Mouse (Mus musculus): ENCODE measurements at regions not wholly inside any gene's neighbourhood (a gene's known extent, or its start where the extent isn't known, plus 50 kb on each side); places are given as distances from the start of the nearest gene placed in this dataset.

DNA sequence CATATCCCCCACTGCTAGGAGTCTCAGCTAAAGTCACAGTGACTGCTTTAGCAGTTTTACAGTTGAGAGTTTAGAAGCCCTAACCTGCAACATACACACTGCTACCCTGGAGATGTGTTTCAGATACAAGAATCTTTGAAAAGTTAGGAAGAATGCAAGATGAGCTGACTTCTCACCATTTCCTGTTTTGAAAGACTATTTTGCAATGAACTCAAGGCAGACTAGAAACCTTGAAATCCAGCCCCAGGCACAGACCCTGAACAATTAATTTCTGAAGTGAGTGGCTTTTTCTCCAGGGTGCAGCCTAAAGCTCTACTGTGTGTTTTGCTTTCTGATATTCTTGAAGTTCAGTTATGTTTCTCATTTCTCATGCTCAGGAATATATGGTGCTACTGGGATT is 440.6 kb downstream of the Nebl start:
- no peak for DNase-seq (ENCODE audit: low spot score)

GRCm38 (mm10) chr2:17287598-17287997 is 443.7 kb downstream of the Nebl start:
- DNase-seq (ENCODE audit: low spot score), result no peak

- no peak for DNase-seq (ENCODE audit: low spot score)
These were observed 481.3 kb downstream of the Nebl start for GRCm38 (mm10) chr2:17249960-17250359.

GRCm38 (mm10) chr2:17245821-17246220 is 485.4 kb downstream of the Nebl start:
- no peak for DNase-seq (ENCODE audit: low spot score)

DNA sequence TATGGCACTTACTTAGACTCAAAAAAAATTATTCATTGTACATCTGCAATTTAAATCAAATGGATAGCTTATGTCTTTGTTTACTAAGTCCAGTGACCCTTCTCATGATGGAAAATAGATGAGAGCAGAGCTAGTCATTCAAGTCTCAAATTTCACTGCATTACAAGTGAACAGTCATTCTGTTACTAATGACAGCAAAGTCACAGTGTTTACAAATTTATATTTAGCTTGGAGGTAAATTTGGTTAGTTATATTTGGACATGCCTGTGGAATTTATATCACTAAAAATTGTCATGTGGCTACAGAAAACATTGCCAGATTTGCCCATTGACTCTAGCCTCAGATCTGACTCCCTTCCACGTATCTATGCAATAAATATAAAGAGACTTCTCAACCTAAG is 515.7 kb downstream of the Nebl start:
- DNase-seq (ENCODE audit: low spot score), result no peak

DNA sequence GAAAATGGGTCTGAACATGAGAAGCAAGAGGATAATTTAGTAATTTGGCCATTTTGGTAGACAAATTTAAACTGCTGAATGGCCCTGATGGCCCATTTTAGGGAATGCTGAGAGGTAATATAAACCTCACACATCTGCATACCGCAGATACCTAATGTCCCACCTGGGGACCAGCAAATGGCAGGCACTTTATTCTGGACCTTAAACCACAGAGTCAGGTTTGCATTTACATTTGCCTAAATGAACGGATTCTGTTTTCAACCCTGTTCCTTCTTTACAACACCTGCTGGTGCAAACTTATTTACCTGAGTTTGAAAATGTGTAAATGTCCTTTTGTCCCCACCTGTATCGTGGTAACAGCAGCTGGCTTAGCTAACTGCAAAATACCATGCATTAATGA is 516.4 kb downstream of the Nebl start:
- DNase-seq (ENCODE audit: low spot score), result no peak

DNA sequence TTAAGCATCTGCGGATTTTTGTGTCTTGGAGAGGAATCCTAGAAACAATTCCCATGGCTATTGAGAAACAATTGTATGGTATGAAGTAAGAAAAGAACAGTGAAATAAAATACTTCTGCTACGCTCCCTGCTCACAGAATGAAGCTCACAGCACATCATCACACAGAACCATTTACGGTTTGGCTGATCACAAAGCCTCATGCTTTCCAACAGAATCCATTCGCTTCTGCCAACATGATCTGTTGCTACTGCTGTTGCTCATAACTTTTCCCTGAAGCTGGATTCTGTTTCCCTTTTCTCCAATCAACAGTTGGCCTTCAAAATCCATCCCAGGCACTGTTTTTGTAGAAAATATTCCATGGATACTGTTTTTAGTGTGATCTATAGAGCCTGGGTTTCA is 518.7 kb downstream of the Nebl start:
- no peak for DNase-seq (ENCODE audit: low spot score)

GRCm38 (mm10) chr2:17211105-17211504 is 520.2 kb downstream of the Nebl start:
- DNase-seq (ENCODE audit: low spot score), result no peak

DNA sequence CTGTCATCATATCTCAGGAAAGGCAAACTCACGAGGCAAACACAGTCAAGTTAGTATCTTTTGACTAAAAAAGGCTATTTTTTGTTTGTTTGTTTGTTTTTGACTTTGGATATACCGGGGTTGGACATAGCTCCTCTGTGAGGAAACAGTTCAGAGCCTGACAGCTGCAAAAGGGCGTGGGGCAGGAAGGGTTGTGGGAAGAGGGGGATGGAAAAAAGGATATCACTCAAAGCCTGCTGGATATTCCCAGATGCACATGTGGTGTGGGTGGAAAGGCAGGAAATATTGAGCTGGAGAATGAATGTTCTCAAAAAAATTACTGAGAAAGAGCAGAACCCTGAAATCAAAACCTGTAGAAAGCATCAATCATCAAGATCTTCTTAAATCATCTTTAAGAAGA is 537.7 kb downstream of the Nebl start:
- DNase-seq (ENCODE audit: low spot score), result no peak

DNA sequence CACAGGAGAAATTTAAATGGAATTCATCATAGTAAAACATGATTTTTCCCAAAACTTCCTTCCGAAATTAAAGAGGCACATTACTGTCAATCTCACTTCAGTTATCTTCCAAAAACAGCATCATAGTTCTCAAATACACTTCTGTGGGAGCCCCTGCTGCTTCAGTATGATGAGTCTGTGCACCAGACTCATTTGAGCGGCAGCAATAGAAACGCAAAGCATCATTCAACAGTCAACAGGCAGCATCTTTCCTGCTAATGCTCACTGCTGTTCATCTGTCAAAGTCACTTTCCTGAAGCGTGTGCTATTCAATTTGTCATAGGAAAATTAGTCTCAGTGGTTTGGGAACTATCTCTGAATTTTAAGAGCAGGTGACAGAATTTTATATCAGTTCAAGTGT is 542.1 kb downstream of the Nebl start:
- no peak for DNase-seq (ENCODE audit: low spot score)

DNA sequence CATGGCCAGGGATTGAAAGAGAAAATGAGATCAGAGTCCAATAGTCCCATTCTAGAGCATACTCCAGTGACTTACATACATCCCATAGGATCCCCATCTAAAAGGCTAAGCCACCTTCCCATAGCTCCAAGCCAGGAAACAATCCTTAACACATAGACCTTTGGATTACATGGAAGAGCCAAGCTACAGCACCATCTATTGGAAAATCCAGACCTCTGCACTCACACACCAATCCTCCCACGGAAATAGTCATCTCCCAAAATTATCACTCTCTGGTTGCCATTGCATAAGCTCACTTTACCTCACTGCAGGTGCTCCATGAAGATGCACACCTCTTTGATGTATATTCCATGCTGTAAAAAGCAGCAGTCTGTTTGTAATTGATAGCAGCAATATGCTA is 543.4 kb downstream of the Nebl start:
- DNase-seq (ENCODE audit: low spot score), result no peak

- DNase-seq (ENCODE audit: low spot score), result no peak
These were observed 547.6 kb downstream of the Nebl start for GRCm38 (mm10) chr2:17183696-17184095.

- DNase-seq (ENCODE audit: low spot score), result no peak
These were observed 549.7 kb downstream of the Nebl start for GRCm38 (mm10) chr2:17181597-17181996.

GRCm38 (mm10) chr2:17168896-17169295 is 562.4 kb downstream of the Nebl start:
- DNase-seq (ENCODE audit: low spot score), result no peak

- DNase-seq (ENCODE audit: low spot score), result no peak
These were observed 566.2 kb downstream of the Nebl start for GRCm38 (mm10) chr2:17165016-17165415.

DNA sequence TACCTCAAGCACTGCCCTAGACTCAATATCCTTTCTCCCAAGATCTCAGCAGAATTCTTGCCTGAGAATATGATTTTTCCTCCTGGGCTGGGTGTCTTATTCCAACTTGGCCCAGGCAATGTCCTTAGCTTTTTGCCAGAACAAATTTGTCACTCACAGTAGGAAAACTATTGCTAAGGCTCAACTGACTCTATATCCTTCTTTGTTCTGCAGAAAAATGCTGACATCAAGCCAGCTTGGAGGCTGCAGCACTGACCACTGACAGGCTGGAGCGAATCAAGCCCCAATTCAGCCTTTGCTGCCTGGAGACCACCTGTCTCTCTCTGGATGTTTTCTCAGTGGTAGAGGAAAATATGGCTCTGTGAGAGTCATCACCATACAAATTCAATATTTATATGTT is 572.8 kb downstream of the Nebl start:
- no peak for DNase-seq (ENCODE audit: low spot score)

DNA sequence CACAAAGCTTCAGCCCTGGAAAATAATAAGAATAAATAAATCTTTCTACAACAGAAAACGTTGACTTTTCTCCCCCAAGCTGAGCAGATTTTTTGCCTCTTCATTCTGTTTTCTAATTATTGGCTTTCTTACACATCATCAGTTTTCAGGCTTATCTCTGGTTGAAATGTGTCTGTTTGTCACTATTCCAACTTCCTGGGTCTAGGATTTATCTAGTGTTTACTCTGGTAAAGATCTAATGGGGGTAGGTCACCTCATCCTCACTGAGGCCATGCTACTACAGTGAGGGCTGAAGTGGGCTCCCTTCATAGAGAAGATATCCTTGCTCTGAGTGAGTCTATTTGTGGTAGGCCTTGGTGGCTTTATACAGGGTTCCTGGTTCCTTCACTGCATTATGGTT is 573.9 kb downstream of the Nebl start:
- DNase-seq (ENCODE audit: low spot score), result no peak

DNA sequence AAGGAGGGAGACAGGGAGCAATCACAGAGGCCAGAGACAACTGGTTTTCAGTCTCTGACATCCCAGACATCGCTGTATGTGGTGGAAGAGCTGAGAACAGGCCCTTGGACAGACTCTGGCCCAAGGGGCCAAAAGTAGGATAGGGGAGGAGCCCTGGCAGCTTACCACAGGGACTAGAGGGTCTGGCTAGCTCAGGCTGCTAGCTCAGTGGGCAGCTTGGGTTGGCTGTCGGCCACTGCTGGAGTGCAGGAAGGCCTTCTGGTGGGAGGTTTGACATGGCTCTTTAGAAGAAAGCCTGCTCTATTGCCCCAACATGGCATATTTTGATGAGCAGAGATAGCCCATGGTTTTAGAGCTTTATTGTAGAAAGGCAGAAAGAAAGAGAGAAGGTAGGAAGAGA is 575.7 kb downstream of the Nebl start:
- no peak for DNase-seq (ENCODE audit: low spot score)

DNA sequence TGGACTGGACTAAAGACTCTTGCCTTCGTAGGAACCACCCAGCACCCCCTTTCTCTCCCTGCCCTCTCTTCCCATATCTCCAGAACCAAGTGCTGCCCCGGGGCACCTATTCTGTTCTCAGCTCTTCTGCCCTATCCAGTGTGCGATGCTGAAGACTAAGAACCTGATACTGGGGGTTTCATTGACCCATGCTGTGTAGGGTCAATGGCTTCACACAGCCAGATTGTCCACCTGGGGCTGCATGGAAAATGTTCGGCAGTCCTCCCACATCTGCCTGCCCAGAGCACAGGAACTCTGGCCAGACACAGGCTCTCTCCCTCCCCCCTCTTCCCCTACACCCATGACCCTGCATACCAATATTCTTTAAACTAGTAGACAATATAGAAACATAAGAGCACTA is 607.6 kb downstream of the Nebl start:
- no peak for DNase-seq (ENCODE audit: low spot score)

GRCm38 (mm10) chr2:17117292-17117691 is 614.0 kb downstream of the Nebl start:
- DNase-seq (ENCODE audit: low spot score), result no peak

- DNase-seq (ENCODE audit: low spot score), result no peak
These were observed 620.1 kb downstream of the Nebl start for GRCm38 (mm10) chr2:17111177-17111576.

DNA sequence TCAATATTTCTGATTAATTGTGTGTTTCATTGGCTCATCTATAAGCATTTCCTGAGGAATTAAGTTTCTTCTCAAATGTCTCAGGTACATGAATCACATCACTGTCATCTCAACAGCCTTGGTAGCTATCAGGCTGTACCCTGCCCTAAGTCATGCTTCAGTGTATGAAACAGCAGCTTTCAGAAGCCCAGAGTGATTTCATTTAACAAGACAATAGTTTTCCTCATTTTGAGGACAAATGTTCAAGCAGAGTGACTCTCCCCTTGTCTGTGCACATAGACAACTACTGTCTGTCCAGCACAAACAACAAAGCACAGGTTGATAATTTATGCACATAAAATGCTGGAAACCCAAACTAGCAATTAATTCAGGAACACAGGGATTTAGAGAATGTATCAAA is 630.1 kb downstream of the Nebl start:
- no peak for DNase-seq (ENCODE audit: low spot score)

GRCm38 (mm10) chr2:17097546-17097945 is 633.7 kb downstream of the Nebl start:
- no peak for DNase-seq (ENCODE audit: low spot score)

- no peak for DNase-seq (ENCODE audit: low spot score)
These were observed 639.8 kb downstream of the Nebl start for GRCm38 (mm10) chr2:17091454-17091853.

GRCm38 (mm10) chr2:17081266-17081665 is 650.0 kb downstream of the Nebl start:
- DNase-seq (ENCODE audit: low spot score), result no peak

Measured in ovary, adult 18-20 months (tissue).